Mouse (Mus musculus): ENCODE data around the gene Zfp811.

DNA sequence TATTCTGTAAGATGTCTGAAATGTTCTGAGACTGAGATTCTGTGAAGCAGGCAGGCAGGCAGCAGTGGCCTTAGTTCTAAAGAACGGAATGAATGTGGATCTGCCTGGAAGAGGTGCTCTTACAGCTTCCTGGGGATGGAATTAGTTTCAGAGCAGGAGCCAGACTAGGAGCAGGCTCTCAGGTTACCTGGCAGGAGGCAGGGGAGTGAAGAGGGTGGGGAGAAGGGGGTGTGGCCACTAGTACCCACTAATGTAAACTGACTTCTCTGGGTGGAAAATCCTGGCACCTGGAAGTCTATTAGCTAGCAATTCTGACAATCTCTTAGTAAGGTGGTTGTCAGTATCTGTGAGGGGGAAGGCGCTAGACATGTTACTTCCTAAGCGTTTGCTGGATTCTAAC lies 24.1 kb downstream of the Zfp811 start:
- TF ChIP-seq GATA1 (IDR thresholded peaks at IDR 0.05; ENCODE audit: low read length) (no peak), TAL1 (IDR thresholded peaks at IDR 0.05; ENCODE audit: low read length) (no peak)
